Mouse (Mus musculus): ENCODE measurements around the gene Gosr2.

- TF ChIP-seq POLR2A (IDR thresholded peaks at IDR 0.05; ENCODE audit: borderline replicate concordance, insufficient read depth, low read length) (no peak), CTCF (IDR thresholded peaks at IDR 0.05; ENCODE audit: borderline replicate concordance, insufficient read depth, low read depth, low read length) (no peak)
These were observed 48.3 kb downstream of the Gosr2 start, which contains the start of gene Rprml for GRCm38 (mm10) chr11:103649301-103649982.

All from cerebellum, adult 2 months (tissue).